Mouse (Mus musculus): Measurements from ENCODE around the gene Muc13.

Gene Muc13

GRCm38 (mm10) chr16:33770778-33771454 is 22.9 kb upstream of the Muc13 start:
- DNase-seq = no peak

- no peak for DNase-seq
Measured at GRCm38 (mm10) chr16:33772809-33773208, 21.0 kb upstream of the Muc13 start.

DNA sequence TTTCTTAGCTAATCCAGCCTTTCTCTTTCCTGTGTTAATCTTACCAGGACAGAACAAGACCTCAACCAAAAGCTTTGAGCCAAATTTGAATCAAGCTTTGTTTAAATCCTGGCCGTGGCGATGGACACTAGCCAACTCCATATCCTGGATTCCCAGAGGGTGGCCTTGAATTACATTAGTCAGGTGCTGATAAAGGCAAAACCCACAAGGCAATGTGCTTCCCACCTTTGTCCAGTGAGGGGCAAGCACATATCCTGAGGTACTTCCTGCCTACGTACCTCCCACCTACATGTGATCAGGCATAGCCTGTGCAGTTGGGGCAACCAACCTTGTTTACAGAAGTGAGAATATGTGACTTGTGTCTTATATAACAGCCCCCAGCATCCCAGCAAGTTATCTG is 18.9 kb upstream of the Muc13 start:
- no peak for DNase-seq

GRCm38 (mm10) chr16:33775733-33776335 is 18.0 kb upstream of the Muc13 start:
- DNase-seq = no peak

GRCm38 (mm10) chr16:33776766-33777529 is 16.9 kb upstream of the Muc13 start:
- no peak for DNase-seq

DNA sequence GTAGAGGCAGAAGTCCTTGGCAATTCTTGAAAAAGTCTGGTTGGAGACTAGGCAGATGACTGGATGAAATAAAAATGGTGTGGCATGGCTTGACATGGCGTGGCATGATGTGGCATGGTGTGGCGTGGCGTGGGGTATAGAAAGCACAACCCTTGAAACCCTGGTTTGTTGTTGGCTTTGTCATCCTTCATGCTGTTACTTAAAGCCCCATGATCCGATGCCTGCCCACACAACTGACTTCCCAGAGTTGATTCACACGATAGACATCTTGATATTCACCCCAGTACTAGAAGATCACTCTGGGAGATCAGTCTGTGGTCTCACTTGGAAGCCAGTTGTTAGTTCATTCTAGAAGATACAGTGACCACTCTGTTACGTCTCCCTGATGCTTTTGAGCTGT is 16.2 kb upstream of the Muc13 start:
- DNase-seq = no peak

- no peak for DNase-seq
Measured at GRCm38 (mm10) chr16:33781789-33782728, 11.8 kb upstream of the Muc13 start.

GRCm38 (mm10) chr16:33782729-33783091 is 11.1 kb upstream of the Muc13 start:
- no peak for DNase-seq

- DNase-seq = no peak
Measured at GRCm38 (mm10) chr16:33784547-33784946, 9.3 kb upstream of the Muc13 start.

GRCm38 (mm10) chr16:33785092-33785704 is 8.6 kb upstream of the Muc13 start:
- no peak for DNase-seq

DNA sequence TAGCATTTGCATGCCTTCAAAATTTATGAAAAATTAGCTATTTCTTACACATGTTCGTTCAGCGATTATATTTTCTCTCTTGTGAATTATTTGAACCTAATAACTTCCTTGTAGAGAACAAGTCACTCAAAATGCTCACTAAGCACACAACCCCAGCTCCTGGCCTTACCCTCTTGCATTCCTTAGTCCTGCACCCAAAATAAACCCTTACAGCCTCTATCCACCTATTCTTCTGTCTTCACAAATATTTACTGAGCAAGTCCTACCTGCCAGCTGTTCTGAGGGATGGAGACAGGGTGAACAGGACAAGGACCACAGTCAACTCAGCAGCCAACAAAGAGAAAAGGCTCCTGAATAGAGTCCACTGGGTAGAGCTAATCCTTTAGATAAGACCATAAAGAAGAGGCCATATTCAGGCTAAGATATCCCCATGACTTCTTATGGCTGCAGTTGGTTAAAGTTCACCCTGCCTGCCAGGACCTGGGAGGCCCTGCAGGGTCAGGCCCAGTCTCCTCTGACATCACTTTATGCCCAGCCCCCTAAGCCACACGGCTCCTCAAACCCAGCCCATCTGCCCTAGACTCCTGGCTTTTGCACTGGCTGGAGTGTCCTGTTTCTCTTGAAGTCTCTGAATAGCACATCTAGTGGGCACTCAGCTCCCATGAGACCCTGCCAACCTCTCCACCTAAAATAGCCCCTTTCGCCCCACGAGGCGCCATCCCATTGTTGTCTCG is 7.0 kb upstream of the Muc13 start:
- DNase-seq = no peak

DNA sequence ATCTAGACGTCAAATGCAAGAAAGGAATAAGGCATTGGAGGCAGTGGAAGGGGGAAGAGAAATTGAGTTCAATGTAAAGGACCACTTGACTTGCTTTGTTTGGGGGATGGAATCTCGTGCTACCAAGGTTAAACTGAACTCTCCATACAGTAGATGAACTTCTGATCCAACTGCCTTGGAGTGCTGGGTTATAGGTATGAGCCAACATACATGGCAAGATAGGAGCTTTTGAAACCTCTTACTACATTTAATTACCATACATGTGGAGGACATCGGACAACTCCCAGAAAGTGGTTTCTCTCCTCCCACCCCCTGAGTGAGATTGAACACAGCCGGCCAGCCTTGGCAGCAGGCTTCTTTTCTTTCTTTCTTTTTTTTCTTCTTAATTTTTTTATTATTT is 1.3 kb downstream of the Muc13 start:
- DNase-seq = no peak

GRCm38 (mm10) chr16:33795887-33796286 is 2.0 kb downstream of the Muc13 start:
- DNase-seq = no peak

DNA sequence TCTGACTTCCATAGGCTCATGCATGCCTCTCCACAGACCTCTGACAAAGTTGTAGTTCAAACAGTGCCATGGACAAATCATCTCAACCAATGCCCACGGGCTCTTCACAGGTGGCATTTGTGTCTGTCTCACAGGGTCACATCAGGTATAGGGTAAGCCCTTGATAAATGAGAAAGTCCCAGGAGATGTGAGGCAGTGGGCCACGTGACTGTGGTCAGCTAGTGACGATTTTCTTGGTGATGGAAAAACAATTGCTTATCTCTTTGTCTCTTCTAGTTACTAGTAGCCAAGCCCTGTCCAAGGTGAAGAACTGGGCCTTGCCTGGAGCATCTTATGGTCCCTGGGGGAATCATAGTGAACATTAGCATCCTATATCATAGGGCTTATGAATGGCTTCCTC is 2.9 kb downstream of the Muc13 start:
- DNase-seq = no peak

DNA sequence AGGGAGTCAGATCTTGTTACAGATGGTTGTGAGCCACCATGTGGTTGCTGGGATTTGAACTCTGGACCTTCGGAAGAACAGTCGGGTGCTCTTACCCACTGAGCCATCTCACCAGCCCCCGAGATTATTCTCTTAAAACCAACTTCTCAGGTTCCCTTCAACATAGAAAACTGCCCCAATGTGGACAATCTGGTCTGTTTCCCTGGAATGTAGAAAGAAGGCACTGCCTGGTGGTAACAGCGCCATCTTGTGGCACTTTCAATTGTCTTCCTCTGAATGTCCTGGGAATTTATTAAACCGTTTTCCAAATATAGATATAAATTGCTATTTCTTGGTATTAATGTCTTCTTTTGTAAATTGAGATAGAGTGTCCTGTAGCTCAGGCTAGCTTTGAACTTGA is 4.0 kb downstream of the Muc13 start:
- no peak for DNase-seq

GRCm38 (mm10) chr16:33810002-33810401 is 16.2 kb downstream of the Muc13 start:
- no peak for DNase-seq

GRCm38 (mm10) chr16:33818413-33819165 is 24.8 kb downstream of the Muc13 start:
- DNase-seq = no peak

DNA sequence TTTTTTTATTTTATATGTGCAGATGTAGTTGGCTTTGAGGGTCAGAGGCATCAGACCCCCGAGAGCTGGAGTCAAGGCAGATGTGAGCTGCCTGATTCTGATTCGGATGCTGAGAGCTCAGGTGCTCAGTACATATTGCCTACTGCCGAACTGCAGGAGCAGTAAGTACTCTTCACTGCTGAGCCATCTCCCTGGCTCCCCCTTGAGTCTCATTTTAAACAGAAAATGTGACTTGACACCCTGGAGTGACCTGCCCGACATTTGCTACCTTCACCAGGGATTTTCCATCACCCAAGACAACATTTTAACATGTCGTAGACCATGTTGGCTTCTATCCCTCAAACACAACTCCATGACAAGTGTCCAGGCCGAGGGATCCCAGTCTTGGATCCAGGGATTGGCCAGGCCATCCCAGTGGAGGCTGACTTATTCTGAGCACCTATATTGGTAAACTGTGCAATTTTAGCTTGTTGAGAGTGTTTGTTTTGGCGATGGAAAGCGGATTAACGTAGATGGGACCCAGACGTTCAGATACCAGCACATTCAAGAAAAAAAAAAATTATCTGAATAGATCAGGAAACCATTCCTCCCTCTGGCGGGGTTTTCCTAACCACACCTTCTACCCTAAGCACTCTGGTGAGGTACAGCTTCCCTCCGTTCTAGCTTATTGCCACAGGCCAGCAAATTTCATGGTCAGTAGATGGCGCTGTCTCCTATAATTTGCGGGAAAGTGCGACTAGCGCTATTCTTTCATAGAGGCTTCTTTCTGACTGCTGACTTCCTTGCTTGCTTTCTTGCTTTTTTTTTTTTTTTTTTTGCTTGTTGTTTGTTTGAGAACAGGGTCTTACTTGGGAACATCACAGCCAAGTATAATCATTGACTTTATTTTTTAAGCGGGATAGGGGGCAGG is 26.7 kb downstream of the Muc13 start:
- DNase-seq = peak; percentile 40 to 54

DNA sequence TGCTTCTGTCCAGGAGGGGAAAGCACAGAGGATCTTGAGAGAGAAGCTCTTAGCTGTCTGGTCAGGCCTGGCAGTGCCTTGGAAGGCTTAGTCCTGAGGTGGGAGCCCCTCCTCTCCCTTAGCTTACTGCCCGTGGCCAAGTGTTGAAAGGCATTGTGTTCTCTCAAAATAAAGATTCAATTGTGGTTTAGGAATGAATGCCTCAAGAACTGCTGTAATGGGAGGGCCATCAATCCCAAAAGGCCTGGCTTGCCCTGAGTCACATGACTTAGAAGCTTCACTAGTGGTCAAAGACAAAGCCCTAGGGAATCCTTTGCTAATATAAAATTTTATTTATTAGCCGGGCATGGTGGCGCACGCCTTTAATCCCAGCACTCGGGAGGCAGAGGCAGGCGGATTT is 30.8 kb downstream of the Muc13 start:
- no peak for DNase-seq

DNA sequence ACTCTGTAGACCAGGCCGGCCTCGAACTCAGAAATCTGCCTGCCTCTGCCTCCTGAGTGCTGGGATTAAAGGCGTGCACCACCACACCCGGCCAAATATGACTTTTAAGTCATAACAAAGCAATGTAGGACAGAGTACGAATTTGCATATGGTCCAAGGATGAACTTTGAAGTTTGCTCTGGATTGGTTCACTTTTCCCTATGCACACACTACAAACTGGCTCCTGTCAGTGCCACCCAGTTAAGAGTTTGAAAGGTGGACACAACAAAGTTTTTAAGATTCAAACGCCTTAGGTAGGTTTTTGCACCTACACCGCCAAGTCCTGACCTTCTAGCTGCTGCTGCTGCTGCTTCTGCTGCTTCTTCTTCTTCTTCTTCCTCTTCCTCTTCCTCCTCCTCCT is 34.7 kb downstream of the Muc13 start:
- no peak for DNase-seq
